Mouse (Mus musculus): ENCODE measurements at regions not wholly inside any gene's neighbourhood (a gene's known extent, or its start where the extent isn't known, plus 50 kb on each side); places are given as distances from the start of the nearest gene placed in this dataset.

DNA sequence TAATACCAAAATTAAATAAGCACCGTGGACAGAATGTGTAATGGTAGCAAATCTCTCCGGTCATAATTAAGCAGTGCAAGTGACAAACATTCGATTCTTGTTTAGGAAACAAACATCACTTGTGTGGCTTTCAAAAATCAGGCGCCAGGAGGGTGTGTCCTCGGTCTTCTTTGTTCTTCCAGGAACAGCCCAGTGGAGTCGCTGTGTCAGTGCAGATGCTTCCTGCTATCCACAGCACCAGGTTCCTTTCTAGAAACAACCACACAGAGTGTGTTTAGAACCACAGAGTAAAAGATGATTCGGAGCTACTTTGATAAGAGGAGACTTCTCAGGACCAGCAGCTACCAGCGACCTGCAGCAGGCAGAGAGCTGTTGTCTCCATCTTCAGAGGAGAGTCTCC is 273.3 kb upstream of the N4bp1 start:
- TF ChIP-seq POLR2A (IDR thresholded peaks at IDR 0.05; ENCODE audit: low read depth, low read length): no peak
- no peak for TF ChIP-seq CTCF (IDR thresholded peaks at IDR 0.05; ENCODE audit: borderline replicate concordance, insufficient read depth, low read length)

Data from embryonic fibroblast, embryonic 13.5 days (primary cell).